Mouse (Mus musculus) embryonic fibroblast, embryonic 13.5 days (primary cell): Measurements from ENCODE around the gene Ctrb1.

Experiments
- CTCF ChIP-seq: IDR thresholded peaks from 2 replicates; pipeline ENCODE4 v1.5.1; 2011; ENCODE audit warnings: mild to moderate bottlenecking, control low read depth, low read length, moderate library complexity, borderline replicate concordance; ENCODE audit not compliant: insufficient read depth
- POLR2A ChIP-seq: IDR thresholded peaks from 2 replicates; pipeline ENCODE4 v1.6.1; 2011; ENCODE audit warnings: low read depth, mild to moderate bottlenecking, control low read depth, low read length, moderate library complexity

GRCm38 (mm10) chr8:111713291-111713690 is 22.5 kb upstream of the Ctrb1 start:
- TF ChIP-seq CTCF: no peak
- TF ChIP-seq POLR2A: no peak
